Mouse (Mus musculus) erythroblast, adult 5-6 weeks (primary cell): Measurements from ENCODE around the gene Tex14. TPM values are rescaled to one million over a fixed set of nuclear protein-coding genes. Genes with fewer than 3 reads are reported as not detected.

Experiments used
- ATAC-seq: replicated peaks from 2 replicates; pipeline ENCODE4 v1.8.0; 2016; ENCODE audit warnings: moderate number of reproducible peaks, mild to moderate bottlenecking, moderate TSS enrichment, inconsistent platforms; ENCODE audit not compliant: poor library complexity, low FRiP score, severe bottlenecking
- total RNA-seq, 2 experiments: library from RNA; stranded (forward) in 1 of 2; stranded (reverse) in 1 of 2; fragments of 150-400 nt in 1 of 2; fragments of 200-764, 138-1000 nt in 1 of 2; gene quantifications; 2 replicates each; pipeline versions ENCODE4 v1.2.3 to v1.2.4; 2015 to 2017; ENCODE audit warnings: low replicate concordance in 2 of 2

The Tex14 gene
- total RNA-seq, 2 experiments from 2014 or later, result 0.34 TPM; not detected in 1

DNA sequence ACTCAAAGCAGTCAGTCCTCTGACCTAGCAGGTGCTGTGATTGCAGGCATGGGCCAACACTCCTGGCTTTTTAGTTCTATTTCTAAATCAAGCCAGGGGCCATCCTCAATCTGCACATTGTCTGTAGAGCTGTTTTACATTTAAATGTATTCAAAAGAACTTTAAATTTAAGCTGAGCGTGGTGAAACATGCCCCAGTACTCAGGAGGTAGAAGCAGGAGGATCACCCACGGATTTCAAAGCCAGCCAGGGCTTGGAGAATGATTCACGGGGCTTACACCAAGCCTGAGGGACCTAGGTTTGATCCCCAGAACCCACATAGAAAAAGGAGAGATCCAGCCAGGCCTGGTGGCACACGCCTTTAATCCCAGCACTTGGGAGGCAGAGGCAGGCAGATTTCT lies 148.5 kb downstream of the Tex14 start:
- no peak for ATAC-seq

DNA sequence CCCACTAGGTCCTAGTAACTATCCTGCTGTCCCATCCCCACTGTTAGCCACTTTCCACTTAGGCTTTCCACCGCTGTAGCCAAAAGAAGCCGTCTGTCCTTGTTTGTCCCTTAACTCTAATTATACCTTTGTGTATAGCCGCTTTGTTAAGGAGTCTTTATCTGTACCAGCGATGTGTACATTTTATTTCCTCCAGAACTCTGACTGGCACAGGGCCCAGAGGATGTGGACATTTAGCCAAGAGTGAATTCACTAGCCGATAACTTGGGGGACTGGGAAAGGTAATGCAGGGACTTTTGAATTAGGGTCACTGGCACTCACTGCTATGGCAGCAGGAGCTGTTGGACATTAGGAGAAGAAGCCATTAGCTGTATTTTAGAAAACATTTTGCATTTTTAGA lies 149.5 kb downstream of the Tex14 start:
- no peak for ATAC-seq

DNA sequence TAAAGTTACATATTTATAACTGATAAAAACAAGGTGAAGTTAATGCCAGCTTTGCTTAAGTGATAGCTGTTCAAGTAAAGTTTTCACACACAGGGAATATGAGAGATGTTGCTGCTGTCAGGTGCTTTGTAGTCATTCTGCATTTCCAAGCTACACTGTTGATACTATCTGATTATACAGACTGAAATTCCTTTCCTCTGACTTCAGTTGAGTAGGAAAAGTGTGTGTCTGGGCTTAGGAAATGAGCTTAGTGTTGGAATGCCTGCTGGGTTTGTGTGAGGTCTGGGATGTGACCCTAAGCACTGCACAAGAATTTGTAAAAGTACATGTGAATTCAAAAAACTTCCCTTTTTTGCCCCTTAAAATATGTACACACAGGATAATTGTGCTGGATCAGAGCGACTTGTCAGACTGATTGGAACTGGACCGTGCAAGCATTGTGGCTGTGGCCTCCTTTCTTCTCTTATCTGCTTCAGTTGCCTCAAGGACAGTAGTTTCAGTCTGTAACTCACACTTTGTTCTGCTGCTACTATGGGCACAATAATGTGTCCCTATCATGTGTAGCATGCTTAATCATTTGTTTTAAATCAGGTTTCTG lies 150.3 kb downstream of the Tex14 start:
- no peak for ATAC-seq

DNA sequence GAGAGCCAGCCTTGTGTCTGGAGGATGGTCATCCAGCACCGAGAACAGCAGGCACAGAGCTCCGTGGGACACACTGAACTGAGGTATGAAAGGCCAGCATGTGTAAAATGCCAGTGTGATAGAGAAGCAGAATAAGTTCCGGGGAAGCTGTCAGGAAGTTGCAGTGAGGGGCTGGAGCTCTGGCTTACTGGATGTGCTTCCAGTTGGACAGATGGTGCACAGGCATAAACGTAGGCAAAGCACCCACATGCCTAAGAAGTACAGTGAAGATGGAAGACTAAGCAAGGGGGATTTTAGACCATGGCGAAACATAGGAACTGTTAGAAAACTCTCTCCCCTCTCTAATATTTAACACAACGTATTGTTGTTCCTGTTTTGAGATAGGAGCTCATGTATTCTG lies 156.3 kb downstream of the Tex14 start:
- no peak for ATAC-seq

- ATAC-seq, result no peak
Measured at GRCm38 (mm10) chr11:87566501-87566900, 161.6 kb downstream of the Tex14 start, which contains the start of gene Gm11492. TSS of gene Gm11492 (plus strand) at chr11:87566653.

DNA sequence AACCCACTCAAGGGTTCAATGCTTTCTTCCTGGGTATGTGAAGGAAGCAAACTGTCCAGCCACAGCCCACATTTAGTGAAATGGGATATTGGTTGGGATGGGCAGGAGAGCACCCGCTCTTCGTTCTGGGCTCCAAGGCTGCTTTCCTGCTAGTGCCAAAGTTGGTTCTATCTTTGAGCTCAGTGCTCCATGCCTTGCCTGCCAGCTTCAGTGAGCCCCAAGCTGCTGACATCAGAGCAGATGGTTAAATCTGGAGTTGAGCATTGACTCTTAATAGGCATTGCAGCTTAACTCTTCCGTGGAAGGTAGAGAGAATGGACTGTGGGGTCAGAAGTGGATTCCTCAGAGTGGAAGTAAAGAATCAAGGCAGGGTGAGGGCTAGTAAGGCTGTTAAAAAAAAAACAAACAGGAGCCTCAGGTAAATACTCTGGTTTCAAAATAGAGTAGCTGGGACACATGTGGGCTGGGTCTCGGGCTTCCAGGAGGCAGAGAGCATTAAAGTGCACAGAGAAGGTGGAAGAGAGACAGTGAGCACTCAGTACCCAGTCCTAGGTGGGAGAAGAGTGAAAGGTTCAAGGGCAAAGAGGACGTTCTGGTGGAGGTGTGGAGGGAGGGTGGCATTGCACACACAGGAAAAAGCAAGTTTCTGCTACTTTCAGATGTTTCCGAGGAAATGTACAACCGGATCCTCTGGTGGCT lies 163.5 kb downstream of the Tex14 start, which contains the start of gene Sept4:
Sept4 (plus strand) TSS at position 649 of the 699 bp plus-strand sequence.
- no peak for ATAC-seq

DNA sequence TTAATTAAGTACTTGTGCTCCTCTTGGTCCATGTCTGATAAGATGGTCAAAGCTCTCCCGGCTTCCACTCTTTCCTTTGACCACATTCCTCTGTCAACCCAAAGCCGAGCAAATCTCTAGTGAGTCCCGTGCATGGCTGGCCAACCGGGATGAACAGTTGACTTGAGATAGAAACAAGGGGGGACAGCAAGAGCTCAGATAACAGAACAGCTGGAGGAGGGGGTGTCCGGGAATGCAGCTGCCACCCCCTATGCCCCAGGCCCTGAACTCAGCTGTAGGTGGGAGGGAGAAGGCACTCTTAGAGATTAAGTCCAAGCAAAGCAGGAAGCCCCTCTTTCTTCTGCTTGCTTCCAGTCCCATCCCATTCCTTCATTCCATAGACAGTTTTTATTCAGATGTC lies 165.9 kb downstream of the Tex14 start:
- ATAC-seq, result no peak

DNA sequence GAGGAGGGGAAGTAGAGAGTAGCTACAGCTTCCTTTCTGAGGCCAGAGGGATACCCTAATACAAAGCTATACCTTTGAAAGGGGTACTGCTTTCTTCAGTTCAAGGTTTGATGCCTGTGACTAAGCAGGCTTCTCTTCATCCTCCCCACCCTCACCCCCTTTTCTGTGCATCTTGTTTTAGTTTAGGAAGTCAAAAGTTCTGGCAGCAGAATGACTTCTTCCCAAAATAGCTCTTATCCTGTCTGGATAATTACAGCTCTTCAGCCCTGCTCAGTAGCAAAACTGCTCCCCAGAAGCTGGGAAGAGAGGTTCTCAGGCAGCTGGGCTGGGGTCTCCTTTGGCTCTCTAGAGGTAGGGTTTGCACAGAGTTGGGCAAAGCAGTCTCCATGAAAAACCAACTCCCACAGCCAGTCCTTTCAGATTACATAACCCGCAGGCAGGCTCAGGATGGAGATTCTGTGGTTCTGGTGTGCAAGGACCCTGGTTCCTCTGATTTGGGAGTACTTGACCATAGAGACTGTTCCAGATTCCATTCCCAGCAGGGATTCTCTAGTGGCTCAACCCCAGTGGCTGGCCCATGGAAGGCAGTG lies 166.6 kb downstream of the Tex14 start:
- ATAC-seq, result no peak

DNA sequence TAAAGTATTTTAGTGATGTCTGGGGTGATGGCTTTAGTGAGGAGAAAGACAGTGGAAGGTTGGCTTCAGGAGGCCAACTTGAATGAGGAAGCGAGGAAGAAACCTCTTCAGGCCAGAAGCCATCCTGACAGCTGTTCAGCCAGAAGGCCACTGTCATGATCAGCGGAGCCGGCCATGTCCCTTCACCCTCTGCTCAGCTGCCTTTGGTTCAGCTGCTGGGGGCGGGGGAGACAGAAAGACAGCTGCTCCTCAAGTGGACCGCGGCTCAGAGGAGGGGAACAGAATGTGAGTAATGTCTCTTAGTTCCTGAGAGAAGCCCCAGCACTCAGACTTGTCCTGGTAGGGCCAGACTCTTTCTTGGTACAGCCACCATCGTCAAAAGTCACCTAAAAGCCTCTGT lies 168.9 kb downstream of the Tex14 start:
- no peak for ATAC-seq

GRCm38 (mm10) chr11:87574520-87575180 lies 169.8 kb downstream of the Tex14 start:
- ATAC-seq, result no peak

DNA sequence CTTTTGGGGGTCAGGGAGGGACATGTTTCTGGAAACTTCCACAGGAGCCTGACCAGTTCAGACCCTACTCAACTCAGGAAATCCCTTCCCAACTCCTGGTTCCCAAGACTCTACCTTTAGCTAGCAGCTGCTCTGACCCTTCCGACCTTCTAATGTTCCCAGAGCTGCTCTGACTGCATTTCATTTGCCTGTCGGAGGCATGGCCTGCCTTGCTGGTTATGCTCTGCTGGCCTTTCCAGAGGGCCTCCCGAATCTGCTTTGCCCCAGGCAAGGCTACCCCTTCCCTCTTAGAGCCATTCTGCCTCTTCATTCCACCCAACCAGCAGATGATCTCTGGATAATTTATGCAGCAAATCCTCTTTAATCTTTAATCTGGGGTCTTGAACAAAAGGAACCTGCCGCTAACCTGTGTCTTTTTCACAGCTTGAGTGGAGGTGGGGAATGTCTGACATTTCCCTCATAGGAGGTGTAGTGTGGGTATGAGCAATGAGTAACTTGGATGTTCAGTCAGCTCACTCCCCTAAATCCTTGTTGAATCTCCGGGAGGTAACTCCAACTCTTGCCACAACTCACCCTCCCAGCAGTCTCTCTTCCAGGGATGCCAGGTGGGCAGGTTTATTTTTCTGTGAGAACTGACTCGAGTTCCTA lies 172.9 kb downstream of the Tex14 start:
- peak; percentile 2; the same call in 1 of the 2 replicates for ATAC-seq

DNA sequence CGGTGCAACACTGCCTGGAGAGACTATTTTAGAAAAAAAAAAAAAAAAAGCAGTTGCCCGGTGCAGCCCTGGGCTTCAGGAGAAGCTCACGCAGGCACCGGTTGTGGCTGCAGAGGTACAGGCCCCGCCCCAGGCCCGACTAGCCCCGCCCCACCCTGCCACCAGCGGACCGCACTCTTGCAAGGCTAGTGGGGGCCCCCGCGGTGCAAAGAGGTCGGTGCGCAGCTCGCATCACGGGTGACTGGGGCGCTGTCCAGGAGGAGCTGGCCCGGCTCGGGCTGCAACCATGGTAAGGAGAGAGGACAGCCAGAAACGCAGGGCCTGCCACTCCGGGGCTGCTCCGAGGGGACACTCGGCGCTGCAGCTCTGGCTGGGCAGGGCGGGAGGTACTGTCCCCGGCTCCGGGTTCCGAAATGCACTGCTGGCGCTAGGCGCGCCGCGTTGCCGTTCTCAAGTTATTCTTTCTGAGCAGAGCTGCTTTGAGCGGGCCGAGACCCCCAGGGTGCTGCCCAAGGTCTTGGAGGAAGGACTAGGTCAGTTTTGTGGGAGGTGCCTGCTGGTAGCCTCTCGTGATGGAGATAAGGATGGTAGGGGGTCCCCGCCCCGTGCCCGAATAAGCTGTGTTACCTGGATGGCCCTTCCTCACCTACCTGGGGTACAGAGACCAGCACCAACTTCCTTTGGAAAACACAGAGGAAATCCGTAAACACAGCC lies 173.5 kb downstream of the Tex14 start:
- ATAC-seq, result peak; percentile 81

GRCm38 (mm10) chr11:87578963-87579601 lies 174.2 kb downstream of the Tex14 start:
- ATAC-seq, result no peak

DNA sequence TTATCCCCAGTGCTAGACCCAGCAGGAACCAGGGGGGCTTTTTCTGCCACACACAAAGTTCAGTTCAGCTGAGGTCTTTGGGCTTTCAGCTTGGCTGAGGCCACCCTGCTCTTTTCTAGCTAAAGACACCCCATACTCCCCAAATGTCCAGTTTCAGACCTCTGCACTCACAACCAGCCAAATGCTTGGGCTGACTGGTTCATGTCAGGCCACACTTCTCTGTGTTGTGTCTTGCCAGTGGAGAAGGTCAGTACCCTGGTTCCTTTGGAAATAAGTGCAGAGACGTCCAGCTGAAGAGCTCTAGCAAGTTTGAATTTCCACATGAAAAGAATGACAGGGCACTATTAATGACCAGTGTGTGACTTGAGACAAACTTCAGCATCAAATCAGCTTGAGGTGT lies 174.8 kb downstream of the Tex14 start:
- no peak for ATAC-seq

DNA sequence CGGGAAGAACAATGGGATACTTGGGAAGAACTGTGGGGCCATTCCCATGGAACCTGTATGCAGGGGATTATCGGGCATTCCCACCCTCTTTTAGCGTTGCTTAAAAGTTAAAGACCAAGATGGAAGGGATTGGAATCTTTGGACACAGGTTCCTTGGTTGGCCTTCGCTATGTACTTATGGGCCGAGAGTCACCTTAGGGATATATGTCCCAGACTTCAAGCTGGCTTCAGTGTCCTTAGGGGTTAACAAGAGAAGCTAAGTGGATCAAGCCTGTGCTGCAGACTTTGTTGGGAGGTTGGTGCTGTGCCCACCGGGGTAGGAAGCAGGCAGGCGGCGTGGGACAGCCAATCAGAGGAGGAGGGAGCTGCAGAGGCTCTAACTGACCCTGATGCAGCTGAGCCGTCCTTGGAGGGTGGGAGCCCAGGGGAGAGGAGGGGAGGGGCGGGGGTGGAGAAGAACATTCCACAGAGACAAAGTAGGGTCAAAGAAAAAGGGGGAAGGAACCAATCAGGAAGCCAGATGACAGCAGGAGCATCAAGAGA lies 175.7 kb downstream of the Tex14 start:
- no peak for ATAC-seq

GRCm38 (mm10) chr11:87581161-87581865 lies 176.4 kb downstream of the Tex14 start:
- ATAC-seq, result no peak

GRCm38 (mm10) chr11:87581933-87582710 lies 177.3 kb downstream of the Tex14 start:
- no peak for ATAC-seq
